Mouse (Mus musculus) forelimb bud, embryonic 11.5 days (tissue): ENCODE data around the gene Zbtb25.

Source experiments
- DNase-seq: peaks from one replicate; pipeline ENCODE4 v3.0.0-alpha.2; 2012; ENCODE audit warnings: low read depth, low spot score

Gene Zbtb25

GRCm38 (mm10) chr12:76377059-76377458 lies 7.7 kb upstream of the Zbtb25 start:
- no peak for DNase-seq

DNA sequence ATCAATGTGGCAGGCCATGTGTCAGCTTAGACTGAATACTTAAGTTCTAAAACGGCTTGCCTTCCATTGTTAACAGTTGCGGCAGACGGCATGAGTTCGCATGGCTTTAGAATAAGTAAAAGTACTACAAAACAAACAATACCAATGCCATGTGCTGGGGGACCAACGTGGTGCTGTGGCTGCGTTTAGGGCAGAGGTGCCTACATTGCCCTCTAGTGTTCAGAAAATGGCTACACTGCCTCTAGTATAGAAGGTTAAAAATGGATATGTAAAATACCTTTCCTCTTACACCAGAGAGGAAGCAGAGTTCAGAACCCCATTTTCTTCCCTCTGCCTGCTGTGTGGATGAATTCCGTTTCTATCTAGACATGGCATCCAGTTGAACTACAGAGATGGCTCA lies 7.2 kb upstream of the Zbtb25 start:
- no peak for DNase-seq

DNA sequence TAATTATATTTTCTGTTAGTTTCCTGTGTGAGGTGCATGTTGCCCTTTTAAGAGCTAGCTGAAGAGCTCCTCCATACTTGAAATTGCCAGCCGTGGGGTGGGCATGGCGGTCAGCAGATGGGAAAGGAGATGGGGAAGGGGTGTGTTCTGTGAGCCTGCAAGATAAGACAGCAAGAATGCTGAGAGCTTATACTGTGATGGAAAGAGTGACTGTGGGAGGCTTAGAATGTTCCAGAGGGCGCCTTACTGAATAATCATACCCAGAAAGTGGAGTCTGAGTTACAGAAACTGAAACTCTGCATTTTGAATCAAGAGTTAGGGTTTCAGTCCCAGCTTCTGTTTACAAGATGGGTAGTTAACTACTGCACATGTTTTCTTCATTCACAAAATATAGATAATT lies 6.1 kb upstream of the Zbtb25 start:
- DNase-seq, result no peak

DNA sequence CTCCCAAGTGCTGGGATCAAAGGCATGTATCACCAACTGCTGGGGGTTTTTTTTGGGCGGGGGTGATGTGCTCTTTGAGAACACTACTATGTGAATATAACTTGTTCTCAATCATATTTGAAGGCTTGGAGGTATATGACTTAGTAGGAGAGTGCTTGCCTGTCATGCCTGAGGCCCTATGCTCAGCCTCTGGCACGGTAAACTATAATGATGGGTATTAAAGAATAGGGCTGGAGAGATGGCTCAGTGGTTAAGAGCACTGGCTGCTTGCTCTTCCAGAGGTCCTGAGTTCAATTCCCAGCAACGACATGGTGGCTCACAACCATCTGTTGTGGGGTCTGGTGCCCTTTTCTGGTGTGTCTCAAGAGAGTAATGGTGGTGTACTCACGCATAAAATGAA lies 5.5 kb upstream of the Zbtb25 start:
- DNase-seq, result no peak

DNA sequence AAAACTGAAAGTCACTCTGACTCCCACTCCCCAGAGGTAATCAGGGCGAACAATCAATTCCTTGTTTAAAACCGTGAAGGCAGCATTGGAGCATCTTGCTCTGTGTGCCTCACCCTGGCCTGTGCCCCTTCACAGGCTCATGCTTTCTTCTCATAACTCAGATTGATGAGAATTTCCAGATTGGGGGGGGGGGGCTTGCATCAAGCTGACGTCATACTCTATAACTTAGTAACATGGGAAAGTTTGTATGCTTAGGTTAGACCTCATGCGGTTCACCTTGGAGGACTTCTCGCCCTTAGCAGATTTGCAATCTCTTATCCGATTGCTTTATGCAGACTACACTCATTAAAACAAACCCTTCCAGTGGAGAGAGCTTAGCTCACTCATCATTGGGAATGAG lies 4.6 kb upstream of the Zbtb25 start:
- no peak for DNase-seq

DNA sequence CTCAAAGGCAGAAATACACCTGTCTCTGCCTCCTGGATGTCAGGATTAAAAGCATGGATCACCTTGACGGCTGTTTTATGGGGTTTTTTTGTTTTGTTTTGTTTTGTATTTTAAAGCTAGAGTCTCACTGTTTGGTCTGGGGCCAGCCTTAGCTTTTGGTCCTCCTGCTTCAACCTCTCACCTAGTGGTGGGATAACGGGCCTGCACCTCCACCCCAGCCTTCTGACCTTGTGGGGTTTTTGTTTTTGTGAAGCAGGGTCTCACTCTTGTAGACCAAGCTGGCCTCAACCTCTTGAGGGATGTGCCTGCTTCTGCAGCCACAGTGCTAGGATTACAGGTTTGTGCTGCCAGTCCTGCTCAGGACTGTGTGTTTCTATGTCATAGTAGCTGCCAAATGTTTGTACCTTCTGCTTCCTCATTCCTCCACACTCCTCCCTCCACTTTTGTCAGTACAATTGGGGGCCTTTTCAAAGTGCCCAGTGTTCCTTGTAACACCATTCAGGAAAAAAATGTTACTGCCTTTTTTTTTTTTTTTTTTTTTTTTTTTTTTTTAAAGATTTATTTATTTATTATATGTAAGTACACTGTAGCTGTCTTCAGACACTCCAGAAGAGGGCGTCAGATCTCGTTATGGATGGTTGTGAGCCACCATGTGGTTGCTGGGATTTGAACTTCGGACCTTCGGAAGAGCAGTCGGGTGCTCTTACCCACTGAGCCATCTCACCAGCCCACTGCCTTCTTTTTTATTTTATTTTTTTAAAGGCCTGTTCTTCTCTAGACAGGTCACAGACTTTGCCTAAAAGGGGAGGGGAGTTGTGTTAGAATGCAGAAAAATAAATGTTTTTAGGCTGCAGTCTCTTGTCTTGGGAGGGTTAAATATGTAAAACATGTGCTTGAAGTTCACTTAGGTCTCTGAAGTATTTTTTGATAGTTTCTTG lies 3.7 kb upstream of the Zbtb25 start:
- DNase-seq, result no peak

GRCm38 (mm10) chr12:76372046-76372445 lies 2.6 kb upstream of the Zbtb25 start:
- DNase-seq, result no peak

- peak; percentile 69 for DNase-seq
Observed at GRCm38 (mm10) chr12:76370831-76371571, 1.6 kb upstream of the Zbtb25 start.

GRCm38 (mm10) chr12:76369978-76370830 lies 802 bp upstream of the Zbtb25 start, which contains the start of gene Zbtb1:
Gene Zbtb1, plus strand, starts transcription at chr12:76370266.
- DNase-seq, result peak; percentile 69

DNA sequence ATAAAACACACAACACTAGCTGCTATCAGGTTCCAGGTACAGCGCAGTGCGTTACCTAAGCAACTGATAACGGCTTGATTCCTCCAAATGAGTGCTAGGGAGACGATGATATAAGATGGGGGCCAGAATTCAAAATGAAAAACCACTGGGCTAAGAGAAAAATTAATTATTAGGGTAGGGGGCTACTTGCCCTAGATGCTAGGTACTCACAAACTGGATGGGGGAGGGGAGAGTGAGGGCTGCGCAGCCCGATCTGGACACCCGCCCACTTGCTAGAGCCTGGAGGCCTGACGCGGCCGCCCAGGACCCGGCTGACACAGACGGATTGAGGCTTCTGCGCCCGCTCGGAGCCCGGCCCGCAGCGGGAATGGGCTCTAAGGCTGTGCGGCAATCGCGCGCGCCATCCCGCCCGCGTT lies 604 bp downstream of the Zbtb25 start:
- no peak for DNase-seq

DNA sequence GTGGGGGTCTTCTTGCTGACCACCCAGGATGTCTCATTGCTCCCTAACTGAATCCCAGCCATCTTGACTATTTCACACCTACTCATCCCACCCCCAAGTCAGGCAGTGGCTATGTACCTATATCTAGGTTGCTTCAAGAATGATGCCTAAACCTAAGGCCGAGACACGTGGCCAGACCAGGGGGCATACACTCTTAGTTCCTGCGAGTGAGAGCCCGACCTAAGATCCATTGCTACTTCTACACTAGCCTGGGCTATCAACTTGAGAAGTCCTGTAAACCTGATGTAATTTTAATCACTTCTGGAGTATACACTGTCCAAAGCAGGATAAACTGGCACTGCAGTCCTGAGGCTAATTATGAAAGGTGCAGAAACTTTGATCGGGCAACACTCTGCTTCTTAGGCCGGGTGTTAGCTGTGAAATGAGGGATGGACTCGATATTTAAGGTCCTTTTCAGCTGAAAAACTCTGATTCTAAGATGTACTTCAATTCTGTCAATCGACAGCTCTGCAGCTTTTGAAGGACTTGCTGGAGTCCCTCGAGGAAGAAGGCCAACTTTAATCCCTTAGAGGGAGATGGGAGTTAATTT lies 1.1 kb downstream of the Zbtb25 start:
- DNase-seq, result no peak

DNA sequence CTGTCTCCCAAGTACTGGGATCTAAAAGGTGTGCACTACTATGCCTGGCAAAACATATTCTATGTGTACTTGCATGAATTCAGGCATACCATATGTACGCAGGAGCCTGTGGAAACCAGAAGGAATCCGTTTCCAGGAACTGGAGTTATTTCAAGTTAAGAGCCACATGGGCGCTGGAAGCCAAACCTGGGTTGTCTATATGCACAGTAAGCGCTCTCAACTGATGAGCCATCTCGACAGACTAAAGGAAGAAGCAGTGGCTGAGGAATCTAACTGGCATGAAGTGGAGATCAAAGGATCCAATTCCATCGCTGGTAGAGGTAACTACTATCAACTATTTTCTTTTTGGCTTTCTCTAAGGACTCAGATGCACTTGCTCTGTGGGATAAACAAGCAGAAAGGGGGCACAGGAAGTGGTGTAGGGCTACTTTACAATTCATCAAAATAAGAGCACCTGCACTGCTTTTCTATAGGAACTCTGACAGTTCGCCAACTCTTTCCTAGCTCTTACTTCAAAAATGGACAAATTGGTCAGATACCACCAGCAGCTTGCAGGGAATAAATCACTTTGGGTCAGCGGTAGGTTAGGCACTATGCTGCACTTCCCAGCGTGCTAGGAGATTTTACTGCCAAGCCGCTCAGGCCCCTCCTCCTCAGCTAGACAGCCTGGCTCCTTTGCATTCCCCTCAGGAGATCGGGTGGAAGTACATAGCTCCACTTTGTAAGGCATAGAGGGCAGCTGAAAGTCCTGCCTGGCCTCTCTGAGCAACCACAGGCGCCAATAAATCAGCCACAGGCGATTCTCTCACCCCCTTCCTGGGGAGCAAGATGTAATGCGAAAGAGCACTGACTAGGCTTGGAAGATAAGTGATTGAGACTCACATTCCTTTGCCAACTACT lies 2.1 kb downstream of the Zbtb25 start:
- DNase-seq, result peak; percentile 58

GRCm38 (mm10) chr12:76366276-76366675 lies 3.1 kb downstream of the Zbtb25 start:
- no peak for DNase-seq

- no peak for DNase-seq
Observed at GRCm38 (mm10) chr12:76362303-76362676, 7.1 kb downstream of the Zbtb25 start.

- no peak for DNase-seq
Observed at GRCm38 (mm10) chr12:76361405-76362302, 7.7 kb downstream of the Zbtb25 start.

GRCm38 (mm10) chr12:76360868-76361267 lies 8.5 kb downstream of the Zbtb25 start:
- DNase-seq, result no peak

- DNase-seq, result no peak
Observed at GRCm38 (mm10) chr12:76349680-76350220, 19.7 kb downstream of the Zbtb25 start.

- no peak for DNase-seq
Observed at GRCm38 (mm10) chr12:76345759-76346455, 23.5 kb downstream of the Zbtb25 start.
